ENCODE assay signal across 8 mouse cellular contexts in the genomic region with DNA sequence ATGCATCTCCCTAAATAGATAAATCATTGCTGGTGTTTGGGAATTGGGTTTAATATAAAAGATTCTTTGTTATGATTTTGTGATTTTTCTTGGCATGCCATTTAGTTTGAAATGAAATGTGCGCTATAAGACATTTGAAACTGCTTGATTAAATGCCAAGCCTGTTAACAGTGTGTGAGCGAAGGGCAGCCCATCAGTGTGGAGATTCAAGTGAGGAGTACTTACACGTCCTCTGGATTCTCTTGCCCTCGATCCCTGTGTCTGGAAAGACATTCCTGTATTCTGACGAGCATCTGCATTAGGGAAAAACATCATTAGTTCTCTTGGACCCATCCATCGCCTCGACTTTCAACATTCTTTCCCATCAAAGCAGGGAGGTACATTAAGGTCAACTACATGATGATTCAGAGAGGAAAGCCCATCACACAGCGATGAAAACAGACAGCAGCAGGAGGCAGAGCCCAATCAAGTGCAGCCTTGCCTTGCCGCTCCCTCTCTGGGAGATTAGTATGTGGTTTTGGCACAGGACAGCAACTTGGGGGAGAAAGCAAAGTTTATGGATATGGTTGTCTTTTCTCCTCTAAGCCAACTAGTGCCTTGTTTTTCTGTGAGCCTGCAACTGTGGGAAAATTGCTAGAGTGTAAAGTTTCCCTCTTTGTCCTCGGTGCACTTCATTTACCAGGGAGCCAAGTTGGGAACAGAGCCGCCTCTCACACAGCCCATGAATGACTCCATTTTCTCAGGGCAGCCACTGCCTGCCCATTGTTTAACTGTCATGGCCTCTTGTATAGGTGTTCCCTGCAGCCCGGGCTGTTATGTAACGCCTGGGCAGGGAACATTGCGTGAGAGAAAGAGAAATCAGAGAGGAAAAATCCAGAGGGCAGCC. TPM values are rescaled to one million over a fixed set of nuclear protein-coding genes. Genes with fewer than 3 reads are reported as not detected.
DNase-seq lines count a peak whose midpoint lies in the region; ATAC-seq and TF ChIP-seq lines count a peak whose summit lies in the region.
"Had no signal": no experiment of that assay in that cellular context is flagged by ENCODE, and none has a peak within 500 bp of the region (broad histone marks: within the 10 kb centered on the region; RNA-seq: fewer than 3 reads in every experiment).

No protein-coding gene starts in this region.

- H3K4me2 ChIP-seq in lung, embryonic 14.5 days, result no peak overlapping the region
- H3K4me2 ChIP-seq in midbrain, embryonic 11.5 days, result no peak overlapping the region

- TF ChIP-seq CTCF in lung, embryonic 14.5 days (IDR thresholded peaks at IDR 0.05; ENCODE audit: low read depth), result no peak
- TF ChIP-seq CTCF in lung, adult 2 months (IDR thresholded peaks at IDR 0.05; ENCODE audit: insufficient read depth, low read length), result no peak
- TF ChIP-seq CTCF in layer of hippocampus, adult 2 months (conservative IDR thresholded peaks at IDR 0.05), result no peak

- H3K36me3 ChIP-seq in lung, embryonic 14.5 days (ENCODE audit: insufficient read depth), result no peaks in the 10 kb centered on the region
- H3K36me3 ChIP-seq in midbrain, embryonic 11.5 days (ENCODE audit: control insufficient read depth, insufficient read depth, low read length), result no peaks in the 10 kb centered on the region

- no peak overlapping the region for H3K9ac ChIP-seq in lung, embryonic 14.5 days
- H3K9ac ChIP-seq in midbrain, embryonic 11.5 days (ENCODE audit: low read length), result 0 out of 2 replicates have a peak overlapping the region, but pooled peaks have one; percentile 14

- DNase-seq in lung, embryonic 14.5 days, result peak; percentile 37
- no peak for DNase-seq in lung, adult 2 months
- DNase-seq in fibroblast of lung, adult 2 months (ENCODE audit: low read depth), result peak; percentile 95
- peak; percentile 30 to 78 for DNase-seq in layer of hippocampus, adult 2 months (ENCODE audit: low spot score in 2 of 2)
- DNase-seq in midbrain, embryonic 11.5 days (ENCODE audit: low spot score, missing footprints), result peak; percentile 85
- DNase-seq in spleen, postnatal 10 days (ENCODE audit: low spot score in 2 of 2), result no peak
- no peak for DNase-seq in urinary bladder, postnatal 25 days (ENCODE audit: low spot score)

- no peak overlapping the region for H3K4me3 ChIP-seq in lung, embryonic 14.5 days (ENCODE audit: low read depth, low read length)
- no peak overlapping the region for H3K4me3 ChIP-seq in lung, adult 2 months (replicated peaks; ENCODE audit: extremely low read depth, low read depth, low read length)
- H3K4me3 ChIP-seq in layer of hippocampus, adult 2 months, result no peak overlapping the region
- no peak overlapping the region for H3K4me3 ChIP-seq in midbrain, embryonic 11.5 days (ENCODE audit: low read depth, low read length)
- H3K4me3 ChIP-seq: megakaryocyte, embryonic 14.5 days had no signal

- TF ChIP-seq POLR2A in lung, adult 2 months (IDR thresholded peaks at IDR 0.05; ENCODE audit: borderline replicate concordance, extremely low read depth, low read depth, low read length), result no peak

- H3K4me1 ChIP-seq in lung, embryonic 14.5 days (ENCODE audit: insufficient read depth), result peaks cover 4% of the 10 kb centered on the region; the same call in 1 of the 2 replicates
- no peaks in the 10 kb centered on the region for H3K4me1 ChIP-seq in lung, adult 2 months (ENCODE audit: control insufficient read depth, insufficient read depth, low read length)
- 0 out of 2 replicates have a peak, but pooled peaks cover 5% of the 10 kb centered on the region for H3K4me1 ChIP-seq in midbrain, embryonic 11.5 days (ENCODE audit: control insufficient read depth, insufficient read depth, low read length)
- H3K4me1 ChIP-seq: megakaryocyte, embryonic 14.5 days had no signal

- ATAC-seq in lung, embryonic 14.5 days (ENCODE audit: insufficient read depth), result peak; percentile 38; the same call in 1 of the 2 replicates
- peak; percentile 83 for ATAC-seq in midbrain, embryonic 11.5 days (ENCODE audit: low FRiP score)

- no peaks in the 10 kb centered on the region for H3K27me3 ChIP-seq in lung, embryonic 14.5 days (ENCODE audit: insufficient read depth, low read length)
- H3K27me3 ChIP-seq in midbrain, embryonic 11.5 days (ENCODE audit: control insufficient read depth, insufficient read depth, low read length), result no peaks in the 10 kb centered on the region
- H3K27me3 ChIP-seq: megakaryocyte, embryonic 14.5 days had no signal

- H3K27ac ChIP-seq in lung, embryonic 14.5 days (ENCODE audit: low read depth), result no peak overlapping the region
- H3K27ac ChIP-seq in layer of hippocampus, adult 2 months, result peak overlapping the region; percentile 91
- peak overlapping the region; percentile 14; the same call in 1 of the 2 replicates for H3K27ac ChIP-seq in midbrain, embryonic 11.5 days (ENCODE audit: low read depth, low read length)

- no peaks in the 10 kb centered on the region for H3K9me3 ChIP-seq in lung, embryonic 14.5 days (ENCODE audit: low read depth, low read length)
- H3K9me3 ChIP-seq in midbrain, embryonic 11.5 days (ENCODE audit: control insufficient read depth, low read length), result no peaks in the 10 kb centered on the region
- H3K9me3 ChIP-seq: megakaryocyte, embryonic 14.5 days had no signal

- WGBS in lung, embryonic 14.5 days, result 46% methylated on average over 14 of the region's 14 CpGs
- WGBS in lung, adult 2 months, result 51% methylated on average over 14 of the region's 14 CpGs
- WGBS in midbrain, embryonic 11.5 days, result 67% methylated on average over 14 of the region's 14 CpGs

RNA-seq across cellular contexts. Expression of a gene that starts 44.6 kb away (rescaled TPM):
- polyA plus RNA-seq in lung, embryonic 14.5 days (2014; fragmentation: Nextera tagmentation; extraction: Ambion mirVana), result 0.12 TPM in 1 of 2 replicates, not detected in the other
- polyA plus RNA-seq in lung, adult 2 months (2012; rRNA removed), result 0.06 TPM in 1 of 2 replicates, not detected in the other
- total RNA-seq in layer of hippocampus, adult 2 months (2021), result under 1 TPM; 0.37 to 0.44 TPM
- not detected in 2 replicates for polyA plus RNA-seq in midbrain, embryonic 11.5 days (2014; fragmentation: Nextera tagmentation; extraction: Ambion mirVana)

Comparison
In these comparisons a context has a peak if more than half of its experiments do, and no peak if none do; other contexts are left out.
1. DNase-seq: peak in lung, embryonic 14.5 days (single experiment), fibroblast of lung, adult 2 months (single experiment), layer of hippocampus, adult 2 months (2 of 2) and midbrain, embryonic 11.5 days (single experiment); none in lung, adult 2 months (single experiment), spleen, postnatal 10 days (0 of 2) and urinary bladder, postnatal 25 days (single experiment).